In the genomic region with DNA sequence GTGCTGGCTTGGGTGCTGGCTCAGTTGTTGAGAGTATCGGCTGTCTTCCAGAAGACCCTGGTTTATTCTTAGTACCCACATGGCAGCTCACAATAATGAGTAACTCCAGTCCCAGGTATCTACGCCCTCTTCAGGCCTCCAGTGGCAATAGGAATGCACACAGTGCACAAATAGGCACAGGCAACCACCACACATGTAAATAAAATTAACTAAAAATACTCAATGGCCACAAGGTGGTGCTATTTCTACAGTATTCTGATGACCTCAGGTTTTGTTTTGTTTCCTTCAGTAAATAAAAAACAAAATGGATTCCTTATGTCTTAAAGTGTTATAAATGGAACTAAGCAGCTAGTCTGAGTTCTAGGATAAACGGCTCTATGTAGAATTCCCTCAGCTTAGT, we compare ENCODE assay signal across 9 mouse cellular contexts. TPM values are rescaled to one million over a fixed set of nuclear protein-coding genes. Genes with fewer than 3 reads are reported as not detected.
DNase-seq lines count a peak whose midpoint lies in the region; ATAC-seq lines count a peak whose summit lies in the region.
"Had no signal": no experiment of that assay in that cellular context is flagged by ENCODE, and none has a peak within 500 bp of the region (broad histone marks: within the 10 kb centered on the region; RNA-seq: fewer than 3 reads in every experiment).

No protein-coding gene starts in this region.

- H3K27me3 ChIP-seq in forebrain, embryonic 14.5 days (replicated peaks; ENCODE audit: control insufficient read depth, insufficient read depth, low read length) = no peaks in the 10 kb centered on the region
- no peaks in the 10 kb centered on the region for H3K27me3 ChIP-seq in forebrain, embryonic 11.5 days (ENCODE audit: control insufficient read depth, insufficient read depth, low read length)
- no peaks in the 10 kb centered on the region for H3K27me3 ChIP-seq in midbrain, embryonic 13.5 days
- H3K27me3 ChIP-seq in midbrain, embryonic 15.5 days (replicated peaks) = no peaks in the 10 kb centered on the region
- H3K27me3 ChIP-seq: stomach, embryonic 15.5 days had no signal

- no peak overlapping the region for H3K9ac ChIP-seq in forebrain, embryonic 14.5 days (ENCODE audit: low read length)
- H3K9ac ChIP-seq in forebrain, embryonic 11.5 days (ENCODE audit: low read length) = no peak overlapping the region
- H3K9ac ChIP-seq in midbrain, embryonic 13.5 days (replicated peaks) = no peak overlapping the region
- H3K9ac ChIP-seq in midbrain, embryonic 15.5 days = no peak overlapping the region
- H3K9ac ChIP-seq: stomach, embryonic 15.5 days had no signal

- 70% methylated on average over 3 of the region's 3 CpGs for WGBS in forebrain, embryonic 14.5 days
- 82% methylated on average over 3 of the region's 3 CpGs for WGBS in forebrain, embryonic 11.5 days
- 73% methylated on average over 3 of the region's 3 CpGs for WGBS in midbrain, embryonic 13.5 days
- WGBS in midbrain, embryonic 15.5 days = 80% methylated on average over 3 of the region's 3 CpGs

- peak; percentile 90 for DNase-seq in forebrain, embryonic 14.5 days (ENCODE audit: low spot score)
- no peak for DNase-seq in forebrain, embryonic 11.5 days (ENCODE audit: low spot score)
- peak; percentile 20 to 21 for DNase-seq in cerebellum, postnatal 25 days
- peak; percentile 49 for DNase-seq in lung, postnatal 36 days
- no peak for DNase-seq in right cerebral cortex, postnatal 14 days
- DNase-seq in urinary bladder, postnatal 4 days (ENCODE audit: low spot score in 2 of 2) = no peak

- ATAC-seq in forebrain, embryonic 14.5 days = peak; percentile 62
- no peak for ATAC-seq in forebrain, embryonic 11.5 days (replicated peaks; ENCODE audit: low FRiP score)
- 0 out of 2 replicates have a peak, but pooled peaks have one; percentile 60 for ATAC-seq in midbrain, embryonic 13.5 days
- ATAC-seq in midbrain, embryonic 15.5 days (replicated peaks) = no peak

- no peak overlapping the region for H3K4me3 ChIP-seq in forebrain, embryonic 14.5 days (ENCODE audit: low read depth, low read length)
- no peak overlapping the region for H3K4me3 ChIP-seq in forebrain, embryonic 11.5 days (ENCODE audit: low read depth, low read length)
- no peak overlapping the region for H3K4me3 ChIP-seq in midbrain, embryonic 13.5 days (replicated peaks)
- no peak overlapping the region for H3K4me3 ChIP-seq in midbrain, embryonic 15.5 days
- H3K4me3 ChIP-seq: stomach, embryonic 15.5 days had no signal

- H3K27ac ChIP-seq in forebrain, embryonic 14.5 days (ENCODE audit: low read depth, low read length) = no peak overlapping the region
- no peak overlapping the region for H3K27ac ChIP-seq in forebrain, embryonic 11.5 days (ENCODE audit: low read depth, low read length)
- no peak overlapping the region for H3K27ac ChIP-seq in midbrain, embryonic 13.5 days
- H3K27ac ChIP-seq in midbrain, embryonic 15.5 days = no peak overlapping the region
- H3K27ac ChIP-seq: stomach, embryonic 15.5 days had no signal

- no peak overlapping the region for H3K4me2 ChIP-seq in forebrain, embryonic 14.5 days (ENCODE audit: low read length)
- no peak overlapping the region for H3K4me2 ChIP-seq in forebrain, embryonic 11.5 days (ENCODE audit: low read depth, low read length, severe bottlenecking)
- no peak overlapping the region for H3K4me2 ChIP-seq in midbrain, embryonic 13.5 days (replicated peaks)
- H3K4me2 ChIP-seq in midbrain, embryonic 15.5 days = no peak overlapping the region
- H3K4me2 ChIP-seq: stomach, embryonic 15.5 days had no signal

- no peaks in the 10 kb centered on the region for H3K9me3 ChIP-seq in forebrain, embryonic 14.5 days (replicated peaks; ENCODE audit: control insufficient read depth, low read length)
- H3K9me3 ChIP-seq in forebrain, embryonic 11.5 days (ENCODE audit: control insufficient read depth, low read length) = no peaks in the 10 kb centered on the region
- no peaks in the 10 kb centered on the region for H3K9me3 ChIP-seq in midbrain, embryonic 13.5 days
- H3K9me3 ChIP-seq in midbrain, embryonic 15.5 days = no peaks in the 10 kb centered on the region
- H3K9me3 ChIP-seq: stomach, embryonic 15.5 days had no signal

- H3K36me3 ChIP-seq in forebrain, embryonic 14.5 days (ENCODE audit: control insufficient read depth, insufficient read depth, low read length) = peaks cover 58% of the 10 kb centered on the region
- H3K36me3 ChIP-seq in forebrain, embryonic 11.5 days (ENCODE audit: control insufficient read depth, insufficient read depth, low read length) = peaks cover 9% of the 10 kb centered on the region; the same call in 1 of the 2 replicates
- peaks cover 56% of the 10 kb centered on the region for H3K36me3 ChIP-seq in midbrain, embryonic 13.5 days
- peaks cover 23% of the 10 kb centered on the region; the same call in 1 of the 2 replicates for H3K36me3 ChIP-seq in midbrain, embryonic 15.5 days (replicated peaks)

- no peaks in the 10 kb centered on the region for H3K4me1 ChIP-seq in forebrain, embryonic 14.5 days (ENCODE audit: control insufficient read depth, insufficient read depth, low read length)
- H3K4me1 ChIP-seq in forebrain, embryonic 11.5 days (replicated peaks; ENCODE audit: control insufficient read depth, insufficient read depth, low read length) = no peaks in the 10 kb centered on the region
- H3K4me1 ChIP-seq in midbrain, embryonic 13.5 days (replicated peaks) = no peaks in the 10 kb centered on the region
- no peaks in the 10 kb centered on the region for H3K4me1 ChIP-seq in midbrain, embryonic 15.5 days
- H3K4me1 ChIP-seq: stomach, embryonic 15.5 days had no signal

RNA-seq across cellular contexts. Expression of a gene that starts 10.7 kb away (rescaled TPM):
- polyA plus RNA-seq in forebrain, embryonic 14.5 days (2014; fragmentation: Nextera tagmentation; extraction: Ambion mirVana) = 13.6 and 18.1 TPM in 2 replicates
- polyA plus RNA-seq in forebrain, embryonic 11.5 days (2014; fragmentation: Nextera tagmentation; extraction: Ambion mirVana) = 17.4 and 20.7 TPM in 2 replicates
- 22.2 and 23.0 TPM in 2 replicates for polyA plus RNA-seq in midbrain, embryonic 13.5 days (2015; fragmentation: Nextera tagmentation; extraction: Ambion mirVana)
- 21.1 and 22.0 TPM in 2 replicates for polyA plus RNA-seq in midbrain, embryonic 15.5 days (2015; fragmentation: Nextera tagmentation; extraction: Ambion mirVana)

RNA-seq across cellular contexts. Expression of a gene that starts 11.2 kb away (rescaled TPM):
- 147 and 159 TPM in 2 replicates for polyA plus RNA-seq in forebrain, embryonic 14.5 days (2014; fragmentation: Nextera tagmentation; extraction: Ambion mirVana)
- 134 and 146 TPM in 2 replicates for polyA plus RNA-seq in forebrain, embryonic 11.5 days (2014; fragmentation: Nextera tagmentation; extraction: Ambion mirVana)
- 128 and 131 TPM in 2 replicates for polyA plus RNA-seq in midbrain, embryonic 13.5 days (2015; fragmentation: Nextera tagmentation; extraction: Ambion mirVana)
- polyA plus RNA-seq in midbrain, embryonic 15.5 days (2015; fragmentation: Nextera tagmentation; extraction: Ambion mirVana) = 123 and 126 TPM in 2 replicates

RNA-seq across cellular contexts. Expression of a gene that starts 25.9 kb away (rescaled TPM):
- polyA plus RNA-seq in forebrain, embryonic 14.5 days (2014; fragmentation: Nextera tagmentation; extraction: Ambion mirVana) = 46.5 and 51.9 TPM in 2 replicates
- 53.5 and 54.2 TPM in 2 replicates for polyA plus RNA-seq in forebrain, embryonic 11.5 days (2014; fragmentation: Nextera tagmentation; extraction: Ambion mirVana)
- polyA plus RNA-seq in midbrain, embryonic 13.5 days (2015; fragmentation: Nextera tagmentation; extraction: Ambion mirVana) = 44.7 and 50.8 TPM in 2 replicates
- polyA plus RNA-seq in midbrain, embryonic 15.5 days (2015; fragmentation: Nextera tagmentation; extraction: Ambion mirVana) = 49.5 and 52.2 TPM in 2 replicates

Comparison
In these comparisons a context has a peak if more than half of its experiments do, and no peak if none do; other contexts are left out.
1. ATAC-seq: peak in forebrain, embryonic 14.5 days (single experiment) and midbrain, embryonic 13.5 days (single experiment); none in forebrain, embryonic 11.5 days (single experiment) and midbrain, embryonic 15.5 days (single experiment).
2. DNase-seq: peak in forebrain, embryonic 14.5 days (single experiment), cerebellum, postnatal 25 days (2 of 2) and lung, postnatal 36 days (single experiment); none in forebrain, embryonic 11.5 days (single experiment), right cerebral cortex, postnatal 14 days (single experiment) and urinary bladder, postnatal 4 days (0 of 2).